Mouse (Mus musculus) thymus, postnatal 14 days (tissue): ENCODE measurements around the gene Arhgef10l.

Experiments
- DNase-seq: peaks from one replicate; pipeline ENCODE4 v3.0.0; 2021

Arhgef10l gene

GRCm38 (mm10) chr4:140665760-140666159, at the start of gene Arhgef10l:
Gene Arhgef10l, minus strand, starts transcription at chr4:140666012.
- no peak for DNase-seq

- no peak for DNase-seq
These were observed 48.8 kb upstream of the Arhgef10l start for GRCm38 (mm10) chr4:140714586-140714985.

- peak; percentile 88 for DNase-seq
These were observed 47.9 kb upstream of the Arhgef10l start for GRCm38 (mm10) chr4:140713480-140714365.

GRCm38 (mm10) chr4:140711360-140711759, 45.5 kb upstream of the Arhgef10l start:
- no peak for DNase-seq

- no peak for DNase-seq
These were observed 45.0 kb upstream of the Arhgef10l start for GRCm38 (mm10) chr4:140710781-140711180.

GRCm38 (mm10) chr4:140709617-140710016, 43.8 kb upstream of the Arhgef10l start:
- no peak for DNase-seq

GRCm38 (mm10) chr4:140709111-140709510, 43.3 kb upstream of the Arhgef10l start:
- DNase-seq: no peak

- DNase-seq: no peak
These were observed 42.6 kb upstream of the Arhgef10l start for GRCm38 (mm10) chr4:140708297-140708927.

- no peak for DNase-seq
These were observed 41.8 kb upstream of the Arhgef10l start for GRCm38 (mm10) chr4:140707615-140708014.

- DNase-seq: no peak
These were observed 38.4 kb upstream of the Arhgef10l start for GRCm38 (mm10) chr4:140704166-140704565.

- no peak for DNase-seq
These were observed 37.8 kb upstream of the Arhgef10l start for GRCm38 (mm10) chr4:140703636-140704035.

- DNase-seq: peak; percentile 91
These were observed 37.0 kb upstream of the Arhgef10l start for GRCm38 (mm10) chr4:140702611-140703327.

- DNase-seq: peak; percentile 80
These were observed 36.1 kb upstream of the Arhgef10l start for GRCm38 (mm10) chr4:140701716-140702561.

GRCm38 (mm10) chr4:140701049-140701715, 35.4 kb upstream of the Arhgef10l start:
- DNase-seq: peak; percentile 86

- peak; percentile 35 for DNase-seq
These were observed 34.6 kb upstream of the Arhgef10l start, which contains the start of gene Rcc2 for GRCm38 (mm10) chr4:140700269-140701018. Gene Rcc2, plus strand, starts transcription at chr4:140700541.

GRCm38 (mm10) chr4:140699441-140700127, 33.8 kb upstream of the Arhgef10l start:
- peak; percentile 69 for DNase-seq

- DNase-seq: no peak
These were observed 30.1 kb upstream of the Arhgef10l start for GRCm38 (mm10) chr4:140695675-140696585.

- DNase-seq: no peak
These were observed 29.3 kb upstream of the Arhgef10l start for GRCm38 (mm10) chr4:140695146-140695545.

- DNase-seq: no peak
These were observed 28.8 kb upstream of the Arhgef10l start for GRCm38 (mm10) chr4:140694551-140695060.
